In the genomic region with DNA sequence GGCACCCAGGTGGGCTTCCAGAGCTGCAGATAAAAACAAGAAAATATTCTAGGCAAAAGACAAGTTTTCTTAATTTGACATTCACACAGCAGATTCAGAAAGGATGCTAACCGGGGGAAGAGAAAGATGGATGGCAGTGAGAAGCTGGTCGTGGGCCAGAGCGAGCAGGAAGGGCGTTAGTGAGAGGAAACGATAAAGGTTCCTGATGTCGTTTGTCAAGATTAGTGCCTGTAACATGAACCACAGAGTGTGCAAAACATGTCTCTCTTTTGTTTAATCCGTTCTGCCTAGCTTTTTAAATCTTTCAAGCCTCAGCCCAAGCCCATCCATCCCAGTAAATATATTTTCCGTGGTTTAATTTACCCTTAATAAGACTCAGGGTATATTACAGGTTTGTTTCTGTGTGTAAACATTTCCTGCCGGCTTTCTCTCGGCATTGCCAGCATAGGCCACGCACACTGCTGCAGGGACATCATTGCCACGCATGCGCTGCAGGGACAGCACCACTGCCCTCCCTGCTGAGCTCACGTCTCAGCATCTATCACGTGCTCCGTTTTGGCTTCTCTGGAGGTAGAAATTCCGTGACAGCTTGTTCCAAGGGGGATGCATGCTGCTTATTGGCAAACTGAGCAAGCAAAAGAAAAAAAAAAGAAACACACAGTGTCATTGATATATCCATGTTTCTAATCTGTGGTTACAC, we compare ENCODE assay signal across 1 mouse cellular context.
TF ChIP-seq lines count a peak whose summit lies in the region.

No protein-coding gene starts in this region.

TF ChIP-seq in MEL, 35 proteins besides CTCF, POLR2A, EP300 and RAD21 (continued from another document):
- no peak for TF ChIP-seq POLR2AphosphoS5 (IDR thresholded peaks at IDR 0.05; ENCODE audit: borderline replicate concordance, low read depth, low read length)
- TF ChIP-seq USF2 (IDR thresholded peaks at IDR 0.05; ENCODE audit: borderline replicate concordance in 1 of 2, insufficient read depth in 1 of 2, low read depth in 1 of 2, low read length in 2 of 2), result no peak; a peak in 1 of 4 replicates
- TF ChIP-seq ZMIZ1 (IDR thresholded peaks at IDR 0.05; ENCODE audit: low read depth, low read length), result no peak
- 0 out of 2 replicates have a peak, but pooled peaks have one; percentile 34 for TF ChIP-seq POLR2AphosphoS2 (IDR thresholded peaks at IDR 0.05; ENCODE audit: low read length)
- TF ChIP-seq ZKSCAN1 (IDR thresholded peaks at IDR 0.05; ENCODE audit: low read depth, low read length), result no peak
- TF ChIP-seq ETS1 (IDR thresholded peaks at IDR 0.05; ENCODE audit: low read depth, low read length), result peak; percentile 75
- TF ChIP-seq ELF1 (IDR thresholded peaks at IDR 0.05; ENCODE audit: low read depth, low read length), result 0 out of 2 replicates have a peak, but pooled peaks have one; percentile 18
- no peak for TF ChIP-seq KAT2A (conservative IDR thresholded peaks at IDR 0.05; ENCODE audit: low read depth, low read length)
- peak; percentile 61; the same call in 1 of the 2 replicates for TF ChIP-seq ZNF384 (IDR thresholded peaks at IDR 0.05; ENCODE audit: low read depth, low read length)
- TF ChIP-seq MYB (IDR thresholded peaks at IDR 0.05; ENCODE audit: low read depth, low read length), result peak; percentile 73
- peak; percentile 61; the same call in 1 of the 2 replicates for TF ChIP-seq JUND (IDR thresholded peaks at IDR 0.05; ENCODE audit: low read depth, low read length)
- no peak for TF ChIP-seq MEF2A (IDR thresholded peaks at IDR 0.05; ENCODE audit: extremely low read depth, insufficient replicate concordance, low read depth, low read length, poor library complexity, severe bottlenecking)
- TF ChIP-seq UBTF (IDR thresholded peaks at IDR 0.05; ENCODE audit: borderline replicate concordance, insufficient read depth, low read depth, low read length), result 0 out of 2 replicates have a peak, but pooled peaks have one; percentile 60
- peak; percentile 90 for TF ChIP-seq NRF1 (IDR thresholded peaks at IDR 0.05; ENCODE audit: insufficient read depth, low read depth, low read length, poor library complexity, severe bottlenecking)
- TF ChIP-seq CHD2 (IDR thresholded peaks at IDR 0.05; ENCODE audit: low read length), result no peak
- TF ChIP-seq TCF12 (IDR thresholded peaks at IDR 0.05; ENCODE audit: low read depth, low read length), result peak; percentile 67
- no peak for TF ChIP-seq MAZ (IDR thresholded peaks at IDR 0.05; ENCODE audit: low read depth, low read length)
- peak; percentile 71; the same call in 1 of the 2 replicates for TF ChIP-seq TBP (IDR thresholded peaks at IDR 0.05; ENCODE audit: low read depth, low read length)
TF ChIP-seq in MEL: peak in this region for 23.
